Mouse (Mus musculus): ENCODE measurements around the gene Nmnat2.
"Not testable (repeated sequence)": the region's sequence is repeated elsewhere in the genome, so short reads cannot be mapped to it uniquely, and the experiment has no call there.

The Nmnat2 gene

GRCm38 (mm10) chr1:153062547-153062946 is 107.8 kb downstream of the Nmnat2 start:
- no peak for DNase-seq

- no peak for DNase-seq
Measured at GRCm38 (mm10) chr1:153064784-153065390, 110.1 kb downstream of the Nmnat2 start.

DNA sequence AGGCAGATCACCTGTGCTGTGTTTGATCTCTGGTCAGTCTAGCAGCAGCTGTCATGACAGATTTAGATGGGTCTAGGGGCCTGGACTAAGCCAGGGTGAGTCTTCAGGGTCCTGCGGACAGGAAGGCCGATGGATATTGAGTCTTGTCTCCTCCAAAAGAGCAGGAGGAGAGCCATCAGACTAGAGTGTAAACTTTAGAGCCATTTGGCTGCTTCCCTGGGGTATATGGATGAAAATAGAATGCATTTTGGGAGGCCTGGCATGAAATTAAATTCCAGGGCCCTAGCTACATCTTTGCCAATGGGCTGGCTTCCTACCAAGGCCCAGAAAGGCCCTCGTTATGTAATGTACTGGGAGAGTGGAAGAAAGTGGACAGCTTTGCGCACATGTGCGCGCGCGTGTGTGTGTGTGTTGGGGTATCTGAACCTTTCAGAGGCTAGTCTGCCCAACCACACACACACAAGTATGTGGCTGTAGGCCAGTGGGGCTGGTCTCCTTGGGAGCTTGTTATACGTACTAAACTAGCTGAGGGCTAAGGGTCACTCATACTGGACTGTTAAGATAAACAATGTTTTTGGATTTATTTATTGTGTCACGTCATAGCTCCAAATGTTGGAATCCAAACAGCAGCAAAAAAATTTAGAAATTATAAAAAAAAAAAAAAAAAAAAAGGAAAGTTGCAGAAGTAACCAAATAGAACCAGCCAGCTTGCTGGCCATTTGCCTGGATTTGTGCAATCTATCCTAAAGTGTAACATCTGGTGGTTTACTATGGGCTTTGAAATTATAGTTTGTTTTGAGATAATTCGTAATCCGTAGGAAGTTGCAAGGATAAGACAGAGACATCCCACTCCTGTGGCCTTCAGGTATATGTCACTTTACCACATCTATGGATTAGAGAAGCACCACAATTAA is 110.9 kb downstream of the Nmnat2 start:
- DNase-seq = peak; percentile 90

GRCm38 (mm10) chr1:153066387-153066781 is 111.6 kb downstream of the Nmnat2 start:
- no peak for DNase-seq

DNA sequence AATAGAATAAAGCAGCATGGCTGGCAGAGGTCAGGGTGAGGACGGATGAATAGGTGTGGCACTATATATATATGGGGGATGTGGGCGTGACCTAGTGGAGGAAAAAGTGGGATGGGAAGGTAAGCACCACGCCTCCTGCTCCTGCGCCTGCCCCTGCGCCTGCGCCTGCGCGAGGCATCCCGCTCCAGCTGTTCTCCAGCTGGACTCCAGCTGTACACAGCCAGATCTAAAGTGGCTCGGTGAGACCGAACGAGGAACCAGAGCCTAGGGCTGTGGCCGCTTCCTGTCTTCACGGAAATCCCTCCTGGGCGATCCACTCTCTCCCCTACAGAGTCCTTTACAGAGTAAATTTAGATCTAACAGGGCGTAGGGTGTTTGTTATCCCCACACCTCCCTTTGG is 116.8 kb downstream of the Nmnat2 start:
- DNase-seq = no peak

DNA sequence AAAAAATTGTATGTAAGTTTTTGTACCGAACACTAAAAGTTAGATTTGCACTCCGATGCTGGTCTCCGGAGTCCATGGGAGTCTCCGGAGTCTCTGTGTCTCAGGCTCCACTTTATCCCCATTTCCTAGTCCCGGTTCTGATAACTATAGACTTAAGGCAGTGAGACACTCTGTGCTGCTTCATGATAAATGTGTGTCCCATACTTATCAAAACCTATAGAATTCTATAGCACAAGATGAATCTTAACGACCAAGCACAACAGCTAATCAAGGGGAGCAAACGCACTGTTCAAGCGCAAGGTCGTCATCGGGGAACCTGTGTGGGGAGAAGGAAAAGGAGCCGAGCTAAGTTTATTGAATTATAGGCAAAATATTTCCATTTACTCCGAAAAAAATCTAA is 117.2 kb downstream of the Nmnat2 start:
- no peak for DNase-seq

GRCm38 (mm10) chr1:153072711-153073110 is 117.9 kb downstream of the Nmnat2 start:
- DNase-seq = no peak

DNA sequence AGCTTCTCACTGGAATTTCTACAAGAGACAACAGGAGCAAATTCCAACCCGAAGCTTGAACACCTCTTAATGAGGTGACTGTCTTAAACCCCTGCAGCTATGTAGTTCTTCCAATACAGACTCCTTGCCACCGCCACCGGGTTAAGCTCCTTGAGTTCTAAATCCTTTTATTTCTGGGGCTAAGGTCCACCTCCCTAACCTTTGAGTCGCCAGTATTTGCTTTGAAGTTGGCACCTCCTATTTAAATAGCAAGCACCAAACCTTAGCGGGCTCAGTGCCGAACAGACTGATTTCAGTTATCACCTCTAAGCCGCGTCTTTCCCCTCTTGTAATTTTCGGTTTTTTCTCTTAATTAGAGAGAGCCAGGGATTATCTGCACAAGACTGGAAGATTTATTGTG is 118.6 kb downstream of the Nmnat2 start:
- DNase-seq = no peak

DNA sequence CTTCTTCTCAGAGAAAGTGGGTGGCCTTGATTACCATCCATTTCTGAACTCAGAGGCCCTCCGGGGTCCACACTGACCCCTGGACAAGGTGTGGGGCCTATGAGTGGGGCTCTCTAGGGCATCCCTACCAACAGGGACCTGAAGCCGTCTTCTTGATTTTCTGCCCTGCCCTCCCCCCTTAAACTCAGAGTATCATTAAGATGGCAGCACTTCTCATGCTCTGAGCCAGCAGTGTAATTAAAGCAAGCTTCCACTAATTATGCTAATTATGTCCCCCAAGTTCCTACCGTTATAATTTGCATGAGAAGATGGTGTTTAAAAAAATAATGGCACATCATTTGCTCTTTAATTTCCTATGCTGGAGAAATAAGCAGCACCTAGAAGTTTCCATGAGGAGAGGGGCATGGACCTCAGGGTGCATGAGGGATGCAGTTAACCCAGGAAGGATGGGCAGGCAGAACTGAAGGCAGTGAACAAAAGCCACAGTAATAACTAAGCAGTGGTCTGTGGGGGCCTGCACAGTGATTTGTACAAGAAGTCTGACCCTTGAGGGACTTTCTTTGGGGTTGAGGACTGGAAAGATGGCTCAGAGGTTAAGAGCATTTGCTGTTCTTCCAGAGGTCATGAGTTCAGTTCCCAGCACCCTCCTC is 120.4 kb downstream of the Nmnat2 start:
- DNase-seq = no peak

DNA sequence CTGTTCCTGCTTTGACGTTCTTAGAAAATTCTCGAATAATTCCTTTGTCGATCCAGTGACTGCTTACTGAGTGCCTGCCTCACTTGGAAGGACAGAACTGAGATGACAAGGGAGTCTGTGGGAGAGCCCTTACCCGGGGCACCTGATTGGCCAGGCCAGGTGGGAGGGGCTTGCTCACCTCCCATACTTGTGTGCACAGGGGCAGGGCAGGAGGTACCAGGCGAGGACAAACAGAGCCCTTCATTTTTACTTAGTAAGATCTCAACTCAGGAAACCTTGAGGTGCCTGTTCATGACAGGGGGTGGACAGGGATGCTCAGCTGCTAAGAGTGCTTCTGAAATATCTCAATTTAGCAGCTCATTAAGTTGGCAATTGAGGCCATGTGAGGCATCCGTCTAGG is 121.2 kb downstream of the Nmnat2 start:
- no peak for DNase-seq

DNA sequence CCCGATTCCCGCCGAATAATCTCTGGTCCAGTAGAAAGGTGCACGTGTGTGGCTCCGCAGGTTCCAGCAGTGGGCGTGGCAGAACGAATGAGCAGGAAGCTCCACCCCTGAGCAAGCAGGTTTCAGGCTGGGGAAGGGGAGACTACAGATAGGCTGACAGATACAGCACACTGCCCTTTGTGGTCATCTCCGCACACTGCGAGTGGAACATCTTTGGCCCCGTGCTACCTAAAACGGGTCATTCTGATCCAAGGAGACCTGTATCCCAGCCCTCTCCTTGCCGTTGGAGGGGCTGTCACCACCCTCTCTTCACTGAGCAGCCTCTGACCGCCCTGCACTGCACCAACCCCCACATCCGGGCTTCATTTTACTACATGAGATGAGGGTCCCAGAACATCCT is 128.4 kb downstream of the Nmnat2 start:
- DNase-seq = not testable (repeated sequence)

DNA sequence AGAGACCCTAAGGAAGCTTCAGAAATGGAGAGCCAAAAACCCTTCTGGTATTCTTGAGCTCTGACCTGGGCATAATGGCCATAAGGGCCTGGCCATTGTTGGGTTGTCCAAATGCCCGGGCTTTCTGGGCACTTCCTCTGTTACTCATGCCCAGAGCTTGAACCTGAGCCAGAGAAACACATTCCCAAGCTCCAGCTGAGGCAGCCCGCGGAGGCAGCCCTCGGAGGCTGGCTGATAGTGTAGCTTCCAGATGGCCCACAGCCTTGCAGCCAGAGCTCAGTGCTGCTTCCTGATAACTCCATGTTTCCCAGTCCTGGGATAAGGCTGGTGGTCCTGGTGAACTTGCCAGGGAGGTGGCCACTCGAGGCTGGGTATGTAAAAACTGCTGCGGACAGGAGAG is 129.4 kb downstream of the Nmnat2 start:
- DNase-seq = peak; percentile 75

GRCm38 (mm10) chr1:153085198-153085597 is 130.4 kb downstream of the Nmnat2 start:
- no peak for DNase-seq

- DNase-seq = no peak
Measured at GRCm38 (mm10) chr1:153087771-153088170, 133.0 kb downstream of the Nmnat2 start.

DNA sequence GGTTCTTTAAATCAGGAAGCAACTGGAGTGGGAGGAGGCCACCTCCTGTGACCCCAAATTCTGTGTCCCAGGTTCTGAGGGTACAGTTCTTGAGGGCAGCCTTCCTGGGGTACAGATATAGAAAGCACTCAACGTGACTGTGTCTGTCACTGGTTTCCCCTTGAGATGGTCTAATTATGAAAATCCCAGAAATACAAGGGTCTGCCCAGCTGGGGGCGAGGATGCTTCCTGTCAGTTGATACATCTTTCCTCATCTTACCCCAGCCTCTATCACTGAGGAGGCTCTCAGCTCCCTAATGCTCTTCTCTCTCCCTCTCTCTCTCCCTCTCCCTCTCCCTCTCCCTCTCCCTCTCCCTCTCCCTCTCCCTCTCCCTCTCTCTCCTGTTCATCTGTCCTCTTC is 135.3 kb downstream of the Nmnat2 start:
- DNase-seq = no peak

DNA sequence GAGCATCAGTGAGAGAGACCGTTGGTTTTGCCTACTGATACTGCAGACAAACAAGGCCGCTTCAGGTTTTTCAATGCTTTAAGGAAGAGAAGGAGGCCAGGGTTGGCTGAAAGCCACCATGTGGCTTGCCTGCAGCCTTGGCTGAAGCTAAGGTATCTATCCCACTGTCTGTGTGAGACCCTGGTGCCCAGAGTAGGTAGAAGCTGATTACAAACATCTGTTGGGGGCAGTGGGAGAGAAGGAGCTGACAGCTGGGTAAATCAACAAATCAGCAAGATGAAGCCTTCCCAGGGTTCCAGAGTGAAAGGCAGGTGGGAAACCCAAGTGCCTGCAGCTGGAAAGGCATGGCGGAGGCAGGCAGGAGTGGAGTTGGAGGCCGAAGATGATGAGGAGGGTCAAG is 136.0 kb downstream of the Nmnat2 start:
- no peak for DNase-seq

DNA sequence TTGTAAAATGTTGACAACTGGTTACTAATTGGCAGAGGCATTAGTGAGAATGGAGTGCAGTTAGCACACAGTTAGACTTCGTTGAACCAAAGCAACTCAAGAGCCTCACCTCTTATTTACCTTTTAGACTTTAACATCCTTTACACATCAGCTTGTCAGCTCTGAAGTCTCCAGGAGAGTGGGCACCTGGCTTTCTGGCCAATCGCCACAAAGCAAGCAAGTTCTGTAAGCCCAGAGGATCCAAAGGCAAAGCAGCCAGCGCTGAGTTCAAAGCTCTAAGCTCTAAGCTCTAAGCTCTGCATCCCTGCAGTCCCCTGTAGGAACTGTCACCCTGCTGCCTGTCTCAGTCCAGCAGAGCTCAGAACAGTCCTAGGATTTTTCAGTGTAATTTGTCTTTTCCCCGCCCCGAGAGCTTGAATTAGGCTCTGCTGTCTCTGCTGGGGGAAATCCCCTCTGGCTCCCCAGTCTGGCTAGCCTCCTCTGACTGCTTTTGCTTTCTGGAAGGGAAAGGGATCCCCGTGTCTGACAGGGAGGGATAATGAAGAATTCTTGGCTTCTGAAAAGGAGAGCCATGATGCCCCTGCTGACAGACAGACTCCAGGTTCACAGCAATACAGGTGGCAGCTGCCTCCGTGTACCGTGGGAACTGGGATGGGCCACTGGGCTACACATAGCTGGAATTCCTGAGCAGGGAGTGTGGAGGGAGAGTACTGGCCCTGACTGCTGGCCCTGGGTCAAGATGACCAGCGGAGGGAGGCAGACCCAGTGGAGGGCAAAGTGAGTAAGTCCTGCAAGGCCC is 136.8 kb downstream of the Nmnat2 start:
- no peak for DNase-seq

GRCm38 (mm10) chr1:153092237-153092975 is 137.6 kb downstream of the Nmnat2 start:
- peak; percentile 77 for DNase-seq

GRCm38 (mm10) chr1:153093172-153093571 is 138.4 kb downstream of the Nmnat2 start:
- no peak for DNase-seq

- DNase-seq = no peak
Measured at GRCm38 (mm10) chr1:153093581-153093980, 138.8 kb downstream of the Nmnat2 start.

DNA sequence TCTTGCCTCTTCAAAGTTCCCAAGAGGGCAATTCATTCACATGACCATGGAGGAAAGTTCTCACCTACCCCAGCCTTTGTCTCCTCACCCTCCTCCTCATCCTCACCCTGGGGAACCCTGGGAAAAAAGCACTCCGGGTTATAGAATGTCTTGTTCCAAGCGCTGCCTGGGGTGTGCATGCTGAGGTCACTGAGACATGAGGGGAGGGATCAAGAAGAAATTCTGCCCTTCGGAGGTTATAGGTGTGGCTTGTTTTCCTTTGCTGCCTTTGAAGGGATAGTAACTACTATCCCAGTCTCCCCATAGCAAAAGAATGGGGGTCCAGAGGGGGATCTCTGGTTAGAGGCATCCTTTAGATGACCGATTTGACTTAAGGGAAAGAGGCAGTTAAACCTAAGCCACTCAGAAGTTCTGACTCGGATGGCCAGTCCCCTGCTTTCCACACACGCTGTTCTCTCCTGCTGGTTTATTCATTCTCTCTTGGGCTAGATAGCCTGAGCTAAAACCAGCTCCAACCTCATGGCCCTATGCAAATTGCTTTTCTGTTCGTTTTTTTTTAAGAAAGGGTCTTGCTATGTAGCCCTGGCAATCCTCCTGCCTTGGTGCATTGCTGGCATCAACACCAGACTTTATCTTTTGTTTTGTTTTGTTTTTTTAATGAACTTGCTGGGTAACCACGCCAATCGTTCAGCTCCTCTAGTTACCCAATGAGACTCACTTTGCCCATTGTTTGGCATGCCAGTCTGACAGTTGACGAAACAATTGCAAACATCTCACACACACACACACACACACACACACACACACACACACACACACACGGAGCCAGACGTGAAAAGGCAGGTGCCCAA is 139.7 kb downstream of the Nmnat2 start:
- no peak for DNase-seq

Data from cerebellum, adult 8-10 months (tissue).